Mouse (Mus musculus): Measurements from ENCODE around the gene Syt12. TPM values are rescaled to one million over a fixed set of nuclear protein-coding genes. Genes with fewer than 3 reads are reported as not detected.

The Syt12 gene
- polyA plus RNA-seq, 1 experiment: not detected

GRCm38 (mm10) chr19:4420153-4420910 is 56.9 kb downstream of the Syt12 start:
- TF ChIP-seq POLR2A (IDR thresholded peaks at IDR 0.05; ENCODE audit: borderline replicate concordance, control insufficient read depth, low read depth, low read length) (no peak), CTCF (IDR thresholded peaks at IDR 0.05; ENCODE audit: control insufficient read depth, insufficient read depth, low read length) (no peak)
- Histone ChIP-seq H3K4me3 (replicated peaks; ENCODE audit: control insufficient read depth, low read depth, low read length) (no peak overlapping the region), H3K27ac (ENCODE audit: control insufficient read depth, insufficient read depth, low read depth, low read length, poor library complexity) (no peak overlapping the region), H3K4me1 (ENCODE audit: control insufficient read depth, insufficient read depth, low read length) (no peaks in the 10 kb centered on the region)
- WGBS: 58% methylated on average over 8 of the region's 8 CpGs

DNA sequence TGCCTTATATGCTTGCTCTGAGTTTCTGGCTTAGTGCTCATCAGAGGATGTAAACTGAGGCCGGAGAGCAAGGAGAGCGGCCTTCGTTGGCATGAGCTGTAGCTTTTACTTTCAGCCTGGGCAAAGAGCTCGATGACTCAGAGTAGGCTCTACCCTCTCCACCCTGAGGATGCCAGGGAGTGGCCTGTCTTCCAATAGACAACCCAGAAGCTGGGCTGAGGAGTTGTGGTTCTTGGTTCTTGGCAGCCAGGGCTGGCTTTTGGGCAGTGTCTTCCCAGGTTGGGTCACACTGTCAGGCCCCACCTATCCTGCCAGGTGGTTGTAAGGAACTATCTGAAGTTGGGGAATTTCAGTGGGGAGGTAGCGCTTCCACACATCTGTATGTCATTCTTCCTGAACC is 57.5 kb downstream of the Syt12 start:
- Histone ChIP-seq H3K4me3 (replicated peaks; ENCODE audit: control insufficient read depth, low read depth, low read length) (no peak overlapping the region), H3K4me1 (ENCODE audit: control insufficient read depth, insufficient read depth, low read length) (no peaks in the 10 kb centered on the region), H3K27ac (ENCODE audit: control insufficient read depth, insufficient read depth, low read depth, low read length, poor library complexity) (no peak overlapping the region)
- TF ChIP-seq CTCF (IDR thresholded peaks at IDR 0.05; ENCODE audit: control insufficient read depth, insufficient read depth, low read length): no peak
- TF ChIP-seq POLR2A (IDR thresholded peaks at IDR 0.05; ENCODE audit: borderline replicate concordance, control insufficient read depth, low read depth, low read length): no peak
- 82% methylated on average over 5 of the region's 5 CpGs for WGBS

DNA sequence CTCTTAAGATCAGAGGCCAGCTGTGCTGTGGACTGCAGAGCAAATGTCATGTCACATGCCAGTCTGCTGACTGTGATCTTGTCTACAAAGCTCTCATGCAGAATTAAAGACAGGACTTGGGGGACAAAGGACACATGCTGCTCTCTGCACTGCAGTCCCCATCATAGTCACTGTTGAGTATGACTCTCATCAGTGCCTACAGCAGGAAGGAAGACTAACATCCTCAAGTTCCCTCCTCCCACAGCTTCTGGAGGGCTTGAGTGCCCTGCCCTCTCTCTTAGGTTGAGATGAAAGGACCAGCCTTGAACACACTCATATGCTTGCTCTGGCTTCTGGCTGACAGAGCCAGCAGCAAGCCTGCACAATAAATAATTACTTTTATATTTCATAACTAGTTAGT is 59.5 kb downstream of the Syt12 start:
- Histone ChIP-seq H3K4me3 (replicated peaks; ENCODE audit: control insufficient read depth, low read depth, low read length) (no peak overlapping the region), H3K4me1 (ENCODE audit: control insufficient read depth, insufficient read depth, low read length) (no peaks in the 10 kb centered on the region), H3K27ac (ENCODE audit: control insufficient read depth, insufficient read depth, low read depth, low read length, poor library complexity) (no peak overlapping the region)
- TF ChIP-seq POLR2A (IDR thresholded peaks at IDR 0.05; ENCODE audit: borderline replicate concordance, control insufficient read depth, low read depth, low read length) (no peak), CTCF (IDR thresholded peaks at IDR 0.05; ENCODE audit: control insufficient read depth, insufficient read depth, low read length) (no peak)

- H3K4me1 ChIP-seq (ENCODE audit: control insufficient read depth, insufficient read depth, low read length): no peaks in the 10 kb centered on the region
- no peak overlapping the region for H3K27ac ChIP-seq (ENCODE audit: control insufficient read depth, insufficient read depth, low read depth, low read length, poor library complexity)
- no peak overlapping the region for H3K4me3 ChIP-seq (replicated peaks; ENCODE audit: control insufficient read depth, low read depth, low read length)
- TF ChIP-seq CTCF (IDR thresholded peaks at IDR 0.05; ENCODE audit: control insufficient read depth, insufficient read depth, low read length) (peak; percentile 90), POLR2A (IDR thresholded peaks at IDR 0.05; ENCODE audit: borderline replicate concordance, control insufficient read depth, low read depth, low read length) (no peak)
- 0% methylated on average over 1 of the region's 1 CpGs for WGBS
Observed at GRCm38 (mm10) chr19:4417183-4417582, 60.1 kb downstream of the Syt12 start.

DNA sequence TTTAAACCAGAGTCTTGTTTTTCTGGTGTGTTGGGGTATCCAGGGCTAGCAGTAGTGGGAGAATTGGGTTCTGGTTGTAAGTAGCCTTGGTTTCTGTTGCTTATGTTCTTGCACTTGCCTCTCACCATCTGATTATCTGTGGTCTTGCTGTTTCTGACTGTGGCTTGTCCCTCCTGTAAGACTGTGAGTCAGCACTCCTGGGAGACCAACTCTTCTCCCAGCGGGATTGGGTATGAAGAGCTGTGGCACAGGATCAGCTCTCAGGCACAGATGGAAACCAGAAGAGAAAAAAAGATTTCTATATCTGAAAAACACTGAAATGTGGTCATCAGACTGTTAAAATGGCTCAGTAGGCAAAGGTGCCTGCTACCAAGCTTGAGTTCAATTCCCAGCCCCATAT is 62.6 kb downstream of the Syt12 start:
- no peak for TF ChIP-seq CTCF (IDR thresholded peaks at IDR 0.05; ENCODE audit: control insufficient read depth, insufficient read depth, low read length)
- Histone ChIP-seq H3K4me1 (ENCODE audit: control insufficient read depth, insufficient read depth, low read length) (no peaks in the 10 kb centered on the region; the same call in 1 of the 2 replicates), H3K4me3 (replicated peaks; ENCODE audit: control insufficient read depth, low read depth, low read length) (no peak overlapping the region), H3K27ac (ENCODE audit: control insufficient read depth, insufficient read depth, low read depth, low read length, poor library complexity) (no peak overlapping the region)
- 57% methylated on average over 1 of the region's 1 CpGs for WGBS

DNA sequence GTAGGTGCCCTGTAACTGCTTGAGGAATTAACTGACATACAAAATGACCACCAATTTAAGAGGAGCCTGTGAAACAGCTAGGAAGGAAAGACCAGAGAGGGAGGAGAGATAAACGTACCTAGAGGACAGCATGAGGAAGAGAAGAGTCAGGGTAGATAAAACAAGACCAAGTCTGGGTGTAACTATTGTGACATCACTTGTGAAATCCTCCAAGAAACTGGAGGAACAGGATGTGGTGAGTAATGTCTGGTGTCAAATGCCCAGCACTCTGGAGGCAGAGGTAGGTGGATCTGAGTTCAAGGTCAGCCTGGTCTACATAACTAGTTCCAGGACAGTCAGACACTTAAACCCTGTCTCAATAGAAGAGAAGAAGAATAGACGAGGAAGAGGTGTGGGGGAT is 68.2 kb downstream of the Syt12 start:
- no peak for TF ChIP-seq POLR2A (IDR thresholded peaks at IDR 0.05; ENCODE audit: borderline replicate concordance, control insufficient read depth, low read depth, low read length)
- no peak for TF ChIP-seq CTCF (IDR thresholded peaks at IDR 0.05; ENCODE audit: control insufficient read depth, insufficient read depth, low read length)
- Histone ChIP-seq H3K27ac (ENCODE audit: control insufficient read depth, insufficient read depth, low read depth, low read length, poor library complexity) (peak overlapping the region; percentile 17; the same call in 1 of the 2 replicates), H3K4me1 (ENCODE audit: control insufficient read depth, insufficient read depth, low read length) (no peaks in the 10 kb centered on the region; the same call in 1 of the 2 replicates), H3K4me3 (replicated peaks; ENCODE audit: control insufficient read depth, low read depth, low read length) (no peak overlapping the region)
- 6% methylated on average over 2 of the region's 2 CpGs for WGBS

- WGBS: 84% methylated on average over 2 of the region's 2 CpGs
- TF ChIP-seq CTCF (IDR thresholded peaks at IDR 0.05; ENCODE audit: control insufficient read depth, insufficient read depth, low read length) (no peak), POLR2A (IDR thresholded peaks at IDR 0.05; ENCODE audit: borderline replicate concordance, control insufficient read depth, low read depth, low read length) (no peak)
- Histone ChIP-seq H3K27ac (ENCODE audit: control insufficient read depth, insufficient read depth, low read depth, low read length, poor library complexity) (no peak overlapping the region), H3K4me3 (replicated peaks; ENCODE audit: control insufficient read depth, low read depth, low read length) (no peak overlapping the region), H3K4me1 (ENCODE audit: control insufficient read depth, insufficient read depth, low read length) (no peaks in the 10 kb centered on the region; the same call in 1 of the 2 replicates)
Observed at GRCm38 (mm10) chr19:4404840-4405239, 72.4 kb downstream of the Syt12 start.

- Histone ChIP-seq H3K4me1 (ENCODE audit: control insufficient read depth, insufficient read depth, low read length) (peaks cover 2% of the 10 kb centered on the region; the same call in 1 of the 2 replicates), H3K27ac (ENCODE audit: control insufficient read depth, insufficient read depth, low read depth, low read length, poor library complexity) (no peak overlapping the region), H3K4me3 (replicated peaks; ENCODE audit: control insufficient read depth, low read depth, low read length) (no peak overlapping the region)
- 68% methylated on average over 4 of the region's 4 CpGs for WGBS
- TF ChIP-seq POLR2A (IDR thresholded peaks at IDR 0.05; ENCODE audit: borderline replicate concordance, control insufficient read depth, low read depth, low read length) (no peak), CTCF (IDR thresholded peaks at IDR 0.05; ENCODE audit: control insufficient read depth, insufficient read depth, low read length) (no peak)
Observed at GRCm38 (mm10) chr19:4398959-4399358, 78.3 kb downstream of the Syt12 start.

DNA sequence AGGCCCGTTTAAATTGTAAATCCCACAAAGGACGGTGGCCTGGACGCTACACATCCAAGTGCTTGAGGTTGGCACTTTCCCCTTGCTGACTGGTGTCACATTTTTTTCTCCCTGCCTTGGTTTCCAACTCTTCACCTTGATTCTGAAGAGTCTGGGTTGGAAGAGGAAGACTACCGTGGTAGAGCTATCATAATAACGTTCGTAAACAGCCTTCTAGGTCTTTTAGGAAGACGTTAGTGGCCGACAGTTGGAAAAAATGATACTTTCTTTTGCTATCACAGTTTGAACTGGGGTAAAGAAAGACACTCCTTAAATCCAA is 78.7 kb downstream of the Syt12 start:
- TF ChIP-seq POLR2A (IDR thresholded peaks at IDR 0.05; ENCODE audit: borderline replicate concordance, control insufficient read depth, low read depth, low read length) (no peak), CTCF (IDR thresholded peaks at IDR 0.05; ENCODE audit: control insufficient read depth, insufficient read depth, low read length) (no peak)
- Histone ChIP-seq H3K4me1 (ENCODE audit: control insufficient read depth, insufficient read depth, low read length) (peaks cover 2% of the 10 kb centered on the region; the same call in 1 of the 2 replicates), H3K4me3 (replicated peaks; ENCODE audit: control insufficient read depth, low read depth, low read length) (peak overlapping the region; percentile 88), H3K27ac (ENCODE audit: control insufficient read depth, insufficient read depth, low read depth, low read length, poor library complexity) (peak overlapping the region; percentile 85)
- WGBS: 47% methylated on average over 8 of the region's 8 CpGs

Data from bone marrow, adult 2 months (tissue).